Mouse (Mus musculus) hindbrain, embryonic 11.5 days (tissue): ENCODE measurements at regions not wholly inside any gene's neighbourhood (a gene's known extent, or its start where the extent isn't known, plus 50 kb on each side); places are given as distances from the start of the nearest gene placed in this dataset.

Experiments used
- ATAC-seq: fragments of 200-750 bp; cut with Nextera tagmentation; 2 replicates; pipeline ENCODE4 v1.8.0; 2017; ENCODE audit warnings: mild to moderate bottlenecking, moderate TSS enrichment, moderate library complexity; ENCODE audit not compliant: low FRiP score
- DNase-seq: peaks from one replicate; pipeline ENCODE4 v3.0.0-alpha.2; 2015; ENCODE audit warnings: low spot score
- H3K27ac ChIP-seq: fragments of 300-500 bp; sonication (generic); 2 replicates; pipeline ENCODE4 v1.5.1; 2014; ENCODE audit warnings: mild to moderate bottlenecking, low read depth, low read length
- H3K27me3 ChIP-seq: fragments of 300-500 bp; sonication (generic); 2 replicates; pipeline ENCODE4 v1.6.1; 2014; ENCODE audit warnings: mild to moderate bottlenecking, low read length, moderate library complexity, mixed read lengths; ENCODE audit not compliant: control insufficient read depth, insufficient read depth
- H3K36me3 ChIP-seq: fragments of 300-500 bp; sonication (generic); 2 replicates; pipeline ENCODE4 v1.6.1; 2014; ENCODE audit warnings: mild to moderate bottlenecking, low read length, moderate library complexity, mixed read lengths; ENCODE audit not compliant: control insufficient read depth, insufficient read depth
- H3K4me1 ChIP-seq: fragments of 300-500 bp; sonication (generic); replicated peaks from 2 replicates; pipeline ENCODE4 v1.6.1; 2014; ENCODE audit warnings: low read length, mixed read lengths; ENCODE audit not compliant: control insufficient read depth, insufficient read depth
- H3K4me2 ChIP-seq: fragments of 300-500 bp; sonication (generic); replicated peaks from 2 replicates; pipeline ENCODE4 v1.6.1; 2014; ENCODE audit warnings: mild to moderate bottlenecking, low read depth, low read length
- H3K4me3 ChIP-seq: fragments of 300-500 bp; sonication (generic); 2 replicates; pipeline ENCODE4 v1.5.1; 2014; ENCODE audit warnings: low read depth, low read length
- H3K9ac ChIP-seq: fragments of 300-500 bp; sonication (generic); 2 replicates; pipeline ENCODE4 v1.6.1; 2014; ENCODE audit warnings: low read depth, low read length
- H3K9me3 ChIP-seq: fragments of 300-500 bp; sonication (generic); 2 replicates; pipeline ENCODE4 v1.6.1; 2016; ENCODE audit warnings: low read length; ENCODE audit not compliant: control insufficient read depth
- WGBS: fragments of 180-500 bp; shearing (Covaris S2); extraction: QIAGEN DNeasy Blood & Tissue Kit; methylation state at CpG from one replicate; pipeline ENCODE4 v1.1.7; 2014; 5-methylcytosine and 5-hydroxymethylcytosine counted together

DNA sequence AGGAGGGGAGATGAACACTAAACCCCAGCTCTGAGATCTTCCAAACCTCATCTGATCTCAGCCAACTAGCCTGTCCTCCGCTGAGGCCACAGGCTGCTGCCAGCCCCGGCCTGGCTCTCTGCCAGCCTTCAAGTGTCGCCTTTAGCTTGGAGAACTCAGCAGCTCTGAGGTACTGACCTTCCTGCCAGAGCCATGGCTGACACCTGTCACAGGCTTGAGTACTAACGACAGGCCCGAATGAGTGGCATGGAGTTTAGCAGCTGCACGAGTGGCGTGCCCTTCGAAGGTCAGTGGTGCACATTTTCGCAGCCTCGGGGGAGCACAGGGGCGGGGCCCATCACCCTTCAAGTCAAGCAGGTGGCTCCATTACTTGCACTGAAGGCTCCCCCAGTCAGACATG lies 85.2 kb upstream of the Zfp703 start:
- DNase-seq = no peak
- H3K4me2 ChIP-seq = no peak overlapping the region
- H3K4me1 ChIP-seq = 0 out of 2 replicates have a peak, but pooled peaks cover 3% of the 10 kb centered on the region
- H3K36me3 ChIP-seq = no peaks in the 10 kb centered on the region
- no peak overlapping the region for H3K27ac ChIP-seq
- no peak overlapping the region for H3K4me3 ChIP-seq
- ATAC-seq = peak; percentile 35; the same call in 1 of the 2 replicates
- no peak overlapping the region for H3K9ac ChIP-seq
- H3K27me3 ChIP-seq = no peaks in the 10 kb centered on the region
- 63% methylated on average over 11 of the region's 11 CpGs for WGBS
- H3K9me3 ChIP-seq = no peaks in the 10 kb centered on the region

DNA sequence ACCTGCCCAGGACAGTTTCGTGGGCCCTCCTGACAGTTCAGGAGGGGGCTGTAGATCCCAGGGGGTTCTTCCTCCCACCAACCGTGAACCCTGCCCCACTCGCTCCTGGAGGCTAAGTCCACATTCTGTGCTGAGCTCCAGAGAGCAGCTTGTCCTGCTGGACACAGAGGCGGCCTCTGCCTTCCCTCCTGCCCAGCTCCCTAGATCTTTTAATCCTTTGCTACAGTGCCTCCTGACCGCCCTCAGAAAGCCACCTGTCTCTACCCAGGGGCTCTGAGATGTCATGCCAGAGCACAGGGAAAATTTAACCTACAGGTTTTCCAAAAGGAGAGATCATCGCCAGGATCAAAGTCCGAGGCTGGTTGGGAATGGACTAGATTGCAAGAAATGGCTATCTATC lies 84.7 kb upstream of the Zfp703 start:
- Histone ChIP-seq H3K36me3 (no peaks in the 10 kb centered on the region), H3K27me3 (no peaks in the 10 kb centered on the region), H3K27ac (no peak overlapping the region), H3K4me2 (no peak overlapping the region), H3K4me1 (0 out of 2 replicates have a peak, but pooled peaks cover 3% of the 10 kb centered on the region), H3K4me3 (no peak overlapping the region), H3K9ac (no peak overlapping the region), H3K9me3 (no peaks in the 10 kb centered on the region)
- DNase-seq (no peak), ATAC-seq (no peak)
- WGBS = 67% methylated on average over 7 of the region's 7 CpGs

DNA sequence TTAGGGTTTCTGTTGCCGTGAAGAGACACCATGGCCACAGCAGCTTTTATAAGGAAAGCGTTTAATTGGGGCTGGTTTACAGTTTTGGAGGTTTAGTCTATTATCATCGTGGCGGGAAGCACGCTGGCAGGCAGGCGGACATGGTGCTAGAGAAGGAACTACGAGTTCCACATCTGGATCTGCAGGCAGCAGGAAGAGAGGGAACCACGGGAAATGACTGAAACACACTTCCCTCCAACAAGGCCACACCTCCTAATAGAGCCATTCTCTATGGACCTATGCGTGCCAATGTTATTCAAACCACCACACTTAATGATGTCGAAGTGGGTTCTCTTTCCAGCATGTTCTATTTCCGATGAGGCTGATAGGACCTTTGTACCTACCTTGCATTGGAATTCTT lies 81.3 kb upstream of the Zfp703 start:
- H3K27me3 ChIP-seq = no peaks in the 10 kb centered on the region
- DNase-seq (no peak), ATAC-seq (no peak)
- WGBS = 93% methylated on average over 11 of the region's 11 CpGs
- H3K36me3 ChIP-seq = no peaks in the 10 kb centered on the region
- no peaks in the 10 kb centered on the region for H3K9me3 ChIP-seq
- H3K4me3 ChIP-seq = no peak overlapping the region
- H3K4me2 ChIP-seq = no peak overlapping the region
- H3K4me1 ChIP-seq = no peaks in the 10 kb centered on the region
- no peak overlapping the region for H3K27ac ChIP-seq
- no peak overlapping the region for H3K9ac ChIP-seq

DNA sequence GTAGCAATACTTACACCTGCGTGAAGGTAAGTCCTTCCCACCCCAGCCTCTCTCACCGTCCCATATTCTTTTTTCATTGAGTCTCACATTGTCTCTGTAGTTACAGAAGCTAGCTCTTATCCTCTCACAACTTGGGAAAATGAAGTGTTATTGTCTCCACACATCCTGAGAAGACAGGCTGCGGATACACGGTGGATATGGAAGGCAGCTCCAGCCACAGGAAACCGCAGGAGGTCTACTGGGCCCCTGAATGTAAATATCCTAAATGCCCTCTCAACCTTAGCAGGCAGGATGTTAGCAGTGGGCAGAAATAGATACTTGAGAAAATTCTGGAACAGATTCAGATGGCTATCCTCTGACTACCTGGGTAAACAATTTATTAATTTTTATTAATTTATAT lies 73.8 kb upstream of the Zfp703 start:
- no peaks in the 10 kb centered on the region for H3K4me1 ChIP-seq
- ATAC-seq = no peak
- no peaks in the 10 kb centered on the region for H3K27me3 ChIP-seq
- H3K4me2 ChIP-seq = no peak overlapping the region
- 67% methylated on average over 5 of the region's 5 CpGs for WGBS
- no peak overlapping the region for H3K27ac ChIP-seq
- no peaks in the 10 kb centered on the region for H3K9me3 ChIP-seq
- no peak for DNase-seq
- no peaks in the 10 kb centered on the region for H3K36me3 ChIP-seq
- H3K9ac ChIP-seq = no peak overlapping the region
- no peak overlapping the region for H3K4me3 ChIP-seq

DNA sequence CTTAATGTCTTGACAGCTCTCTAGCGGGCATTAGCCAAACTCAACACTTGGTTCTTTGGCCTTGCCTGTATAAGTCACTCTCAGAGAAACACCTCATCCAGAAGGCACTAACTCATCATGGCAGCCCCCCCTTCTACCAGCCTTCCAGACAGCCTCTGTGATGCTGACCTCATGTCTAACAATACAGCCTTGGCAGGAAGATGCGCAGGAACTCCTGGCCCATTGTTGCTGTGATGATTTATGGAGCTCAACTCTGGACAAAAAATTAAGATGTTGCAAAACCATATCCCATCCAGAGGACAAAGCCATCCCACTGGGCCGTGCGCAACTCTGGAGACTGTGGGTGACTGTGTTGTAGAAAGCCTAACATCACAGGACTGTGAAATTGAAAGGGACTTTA lies 70.9 kb upstream of the Zfp703 start:
- Histone ChIP-seq H3K36me3 (no peaks in the 10 kb centered on the region), H3K4me3 (no peak overlapping the region)
- ATAC-seq = no peak

DNA sequence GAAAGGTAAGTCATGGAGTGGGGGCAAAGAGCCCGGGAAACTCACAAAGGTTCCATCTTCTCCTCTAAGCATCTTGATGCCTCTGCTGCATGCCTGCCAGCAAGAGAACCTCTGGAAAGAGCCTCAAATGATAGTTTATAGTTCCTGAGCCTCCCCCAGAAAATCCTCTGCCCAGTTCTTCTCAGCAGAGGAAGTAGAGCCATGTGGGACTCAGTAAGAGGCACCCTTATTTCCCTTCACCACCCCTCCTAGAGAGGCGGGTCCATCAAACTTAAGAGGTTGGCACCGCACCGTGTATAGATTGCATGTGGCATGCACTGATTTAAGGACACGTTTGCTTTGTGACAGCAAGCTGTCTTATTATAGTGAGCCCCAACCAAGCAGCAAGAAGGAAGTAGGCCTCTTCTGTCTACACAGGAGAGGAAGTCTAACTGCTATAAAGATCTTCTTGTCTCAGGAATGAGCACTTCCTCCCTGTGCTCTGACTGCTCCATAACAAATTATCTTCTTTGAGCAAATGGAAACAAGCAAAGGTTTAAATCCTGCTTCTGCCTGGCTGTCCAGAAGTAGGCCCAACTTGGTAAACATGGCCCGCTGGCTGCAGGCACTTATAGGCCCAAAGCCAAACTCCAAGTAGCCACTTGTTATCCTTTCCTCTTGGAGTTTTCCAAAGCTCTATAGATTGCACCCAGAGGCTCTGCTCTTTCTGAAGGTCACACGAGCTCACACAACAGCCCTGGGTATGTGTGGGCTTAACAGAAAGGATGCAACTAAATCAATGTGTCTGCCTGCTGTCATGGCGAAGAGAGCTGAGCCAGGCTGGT lies 69.6 kb upstream of the Zfp703 start:
- no peak for ATAC-seq
- Histone ChIP-seq H3K9me3 (no peaks in the 10 kb centered on the region), H3K9ac (no peak overlapping the region), H3K36me3 (no peaks in the 10 kb centered on the region), H3K27ac (no peak overlapping the region), H3K27me3 (no peaks in the 10 kb centered on the region), H3K4me3 (no peak overlapping the region), H3K4me2 (no peak overlapping the region), H3K4me1 (no peaks in the 10 kb centered on the region)
- 83% methylated on average over 8 of the region's 8 CpGs for WGBS
- DNase-seq = no peak

More for the DNA sequence above, 70.9 kb upstream of the Zfp703 start:
- Histone ChIP-seq H3K27ac (no peak overlapping the region), H3K4me2 (no peak overlapping the region), H3K4me1 (no peaks in the 10 kb centered on the region), H3K27me3 (no peaks in the 10 kb centered on the region), H3K9ac (no peak overlapping the region), H3K9me3 (no peaks in the 10 kb centered on the region)
- no peak for DNase-seq
- 88% methylated on average over 4 of the region's 4 CpGs for whole genome bisulfite sequencing

DNA sequence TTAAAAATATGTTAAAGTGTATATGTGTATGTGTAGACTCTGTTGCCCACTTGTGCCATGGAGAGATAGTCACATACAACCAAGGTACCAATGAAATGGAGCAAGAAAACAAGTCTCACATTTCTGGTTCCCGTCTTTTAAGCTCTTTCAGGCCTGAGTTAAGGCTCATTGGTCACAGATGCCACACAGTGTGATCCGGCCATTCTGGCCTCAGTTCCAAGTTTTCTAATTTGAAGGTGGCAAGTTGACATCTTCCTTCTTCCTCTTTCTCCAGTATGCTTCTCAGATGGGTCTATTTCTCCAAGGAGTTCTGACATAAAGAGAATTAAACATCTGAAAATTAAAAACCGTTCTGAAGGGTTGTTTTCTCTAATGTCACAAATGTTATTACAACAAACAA lies 66.9 kb upstream of the Zfp703 start:
- Histone ChIP-seq H3K4me3 (no peak overlapping the region), H3K27ac (no peak overlapping the region), H3K9me3 (no peaks in the 10 kb centered on the region), H3K4me1 (no peaks in the 10 kb centered on the region), H3K4me2 (no peak overlapping the region), H3K27me3 (no peaks in the 10 kb centered on the region), H3K9ac (no peak overlapping the region), H3K36me3 (no peaks in the 10 kb centered on the region)
- no peak for ATAC-seq
- DNase-seq = no peak
- WGBS = 83% methylated on average over 3 of the region's 3 CpGs

DNA sequence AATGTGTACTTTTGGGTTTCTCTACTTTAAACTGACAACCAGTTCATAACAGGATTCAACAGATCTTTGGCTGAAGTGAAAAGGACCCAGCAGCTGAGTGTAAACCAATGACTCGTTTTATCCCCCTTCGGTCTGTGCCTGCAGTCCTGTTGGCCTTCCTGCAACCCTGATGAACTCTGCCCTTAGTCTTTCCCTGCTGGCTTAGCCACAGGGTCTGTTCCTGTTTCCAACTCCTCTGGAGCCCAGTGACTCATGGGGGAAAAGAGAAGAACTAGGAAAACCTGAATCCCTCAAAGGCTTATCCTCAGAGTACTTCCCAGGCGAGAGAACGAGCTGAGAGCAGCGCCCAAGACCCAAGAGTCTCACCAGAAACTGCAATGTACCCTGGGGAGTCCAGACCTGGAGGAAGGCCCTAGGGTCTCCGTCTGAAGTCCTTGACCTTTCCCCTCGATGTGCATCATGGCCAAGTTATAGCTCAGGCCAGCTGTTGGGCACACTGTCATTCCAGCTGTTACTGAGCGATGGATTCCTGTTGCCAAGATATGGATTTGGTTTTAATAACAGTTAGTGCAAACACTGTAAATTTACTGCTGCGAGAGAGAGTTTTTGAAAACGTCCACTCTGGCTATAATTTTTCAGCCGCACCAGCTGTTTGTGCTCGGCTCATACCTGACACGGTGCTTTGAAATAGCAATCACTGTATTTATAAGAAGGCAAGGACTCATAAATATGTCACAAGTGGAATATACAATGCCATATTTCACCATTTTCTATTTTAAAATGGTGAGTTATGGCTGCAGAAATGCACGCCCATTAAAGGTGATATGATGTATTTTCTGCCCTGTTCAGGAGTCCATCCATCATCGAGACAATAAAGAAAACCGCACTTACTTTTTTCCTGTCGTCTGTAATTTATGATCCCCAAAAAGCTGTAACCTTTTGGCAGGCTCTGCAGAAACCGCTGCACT lies 63.3 kb upstream of the Zfp703 start:
- H3K27ac ChIP-seq = no peak overlapping the region
- no peak overlapping the region for H3K4me2 ChIP-seq
- H3K4me1 ChIP-seq = no peaks in the 10 kb centered on the region

More for the DNA sequence above, 63.3 kb upstream of the Zfp703 start:
- no peak overlapping the region for H3K9ac ChIP-seq
- H3K36me3 ChIP-seq = no peaks in the 10 kb centered on the region
- no peaks in the 10 kb centered on the region for H3K27me3 ChIP-seq
- no peak overlapping the region for H3K4me3 ChIP-seq
- ATAC-seq (no peak), DNase-seq (no peak)
- H3K9me3 ChIP-seq = no peaks in the 10 kb centered on the region
- WGBS = 78% methylated on average over 18 of the region's 18 CpGs
